Mouse (Mus musculus) kidney, postnatal 4 days (tissue): ENCODE measurements around the gene 4930447C04Rik.

ENCODE experiments used
- DNase-seq, 2 experiments: peaks; one replicate each; pipeline ENCODE4 v3.0.0; 2021; ENCODE audit warnings: mixed read lengths in 2 of 2

4930447C04Rik gene

DNA sequence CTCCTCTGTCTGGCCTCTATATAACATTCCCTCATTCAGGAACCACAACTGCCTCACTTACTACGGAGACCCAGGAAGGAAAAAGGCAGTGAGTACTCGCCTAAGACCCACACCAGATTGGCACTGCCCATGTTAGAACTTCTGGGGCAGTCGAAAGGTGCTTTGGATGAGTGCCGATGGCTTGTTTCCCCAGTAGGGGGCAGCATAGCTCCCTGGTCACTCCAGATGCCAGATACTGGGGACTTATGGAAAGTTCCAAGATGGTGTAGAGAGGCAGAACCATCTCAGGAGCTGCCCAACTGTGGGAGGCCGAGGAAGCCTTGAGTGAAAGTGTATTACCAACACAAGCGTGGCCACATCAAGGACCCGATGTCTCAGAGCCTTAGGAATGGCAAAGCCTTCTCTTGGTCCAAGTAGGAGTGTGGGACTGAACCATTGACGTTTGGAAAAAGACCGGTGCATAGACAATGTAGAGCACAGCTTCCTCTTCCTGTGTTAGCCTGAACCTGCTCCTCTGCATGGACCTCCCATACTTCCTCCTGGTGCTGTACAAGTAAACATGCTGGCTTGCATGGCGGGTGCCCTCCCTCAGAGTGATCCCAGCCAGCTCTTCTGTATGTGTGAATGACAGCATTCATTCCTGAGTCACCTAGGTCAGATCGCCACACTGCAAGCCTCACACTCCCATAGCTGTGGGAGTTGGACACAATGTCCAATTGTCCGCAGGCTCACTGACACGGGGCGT, 105.6 kb downstream of the 4930447C04Rik start:
- DNase-seq: peak in 1 of 2 experiments; percentile 27

DNA sequence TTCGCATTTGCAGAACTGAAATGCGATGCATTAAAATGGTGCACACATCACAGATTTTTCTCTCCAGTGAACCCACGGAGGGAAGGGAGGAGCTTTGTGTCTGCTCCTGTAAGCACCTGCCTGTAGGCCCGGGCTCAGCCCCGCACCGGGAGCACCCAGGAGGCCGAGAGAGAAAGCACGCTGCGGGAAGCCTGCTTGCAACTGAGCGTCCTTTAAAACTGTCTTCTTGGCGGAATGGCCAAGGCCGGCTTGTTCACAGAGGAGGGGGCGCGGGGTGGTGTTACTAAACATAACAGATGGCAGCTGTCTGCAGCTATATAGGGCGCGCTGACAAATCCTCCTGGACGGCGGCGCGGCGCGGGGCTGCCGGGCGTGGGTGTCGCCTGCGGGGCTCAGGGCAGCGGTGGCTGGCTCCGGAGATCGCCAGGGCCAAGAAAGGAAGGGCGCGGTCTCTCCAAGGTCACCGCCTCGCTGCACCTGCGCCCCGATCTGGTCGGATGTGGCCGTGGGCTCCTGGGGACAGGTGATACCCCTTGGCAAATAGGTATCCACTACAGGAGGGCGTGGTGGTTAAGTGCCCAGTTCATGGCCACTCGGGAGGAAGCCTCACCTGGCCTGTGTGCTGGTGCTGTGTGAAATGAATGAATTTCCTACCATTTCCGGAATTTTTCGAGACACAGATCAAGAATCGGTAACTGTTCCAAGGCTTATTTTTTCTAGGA, 108.7 kb downstream of the 4930447C04Rik start:
- peak; percentile 38 to 44 for DNase-seq
